Mouse (Mus musculus) G1E (cell line): ENCODE results near the gene Bach2.

ENCODE experiments used
- CTCF ChIP-seq: IDR thresholded peaks from 2 replicates; pipeline ENCODE4 v1.5.1; 2012; ENCODE audit warnings: low read depth, low read length, inconsistent platforms, mixed read lengths
- GATA1 ChIP-seq: IDR thresholded peaks from 2 replicates; pipeline ENCODE4 v1.6.1; 2012; ENCODE audit warnings: borderline replicate concordance, low read length, inconsistent platforms, mixed read lengths
- GATA2 ChIP-seq: IDR thresholded peaks from 2 replicates; pipeline ENCODE4 v1.6.1; 2012; ENCODE audit warnings: low read depth, low read length, inconsistent platforms, borderline replicate concordance
- POLR2AphosphoS5 ChIP-seq: IDR thresholded peaks from 2 replicates; pipeline ENCODE4 v1.6.1; 2012; ENCODE audit warnings: low read depth, low read length, inconsistent platforms; ENCODE audit not compliant: insufficient replicate concordance

DNA sequence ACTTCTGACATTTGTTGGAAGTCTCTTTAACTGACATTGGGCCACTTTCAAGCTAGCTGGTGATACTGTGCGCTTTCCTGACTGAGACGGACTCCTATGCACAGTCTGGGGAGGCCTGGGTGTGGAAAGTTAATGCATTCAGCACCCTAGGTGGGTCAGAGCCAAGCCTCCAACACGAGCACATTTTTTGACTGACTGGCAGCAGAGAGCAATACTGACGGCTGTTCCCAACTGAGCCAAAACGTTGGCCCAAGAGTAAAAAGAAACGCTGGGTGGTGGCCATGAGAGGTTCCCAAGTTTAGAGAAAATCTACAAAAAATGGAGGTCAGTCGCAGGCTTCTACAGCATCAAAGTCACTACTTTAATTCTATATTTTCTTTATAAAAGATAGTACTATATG lies 272.3 kb downstream of the Bach2 start:
- TF ChIP-seq CTCF (no peak), POLR2AphosphoS5 (no peak), GATA1 (no peak), GATA2 (no peak)
